Mouse (Mus musculus): ENCODE data around the gene Tom1l2. TPM values are rescaled to one million over a fixed set of nuclear protein-coding genes. Genes with fewer than 3 reads are reported as not detected.
A peak's percentile ranks its signal among the peaks of the same experiment; 100 is the strongest.

The Tom1l2 gene
- total RNA-seq, 2 experiments from 2014 or later = 191 to 195 TPM

DNA sequence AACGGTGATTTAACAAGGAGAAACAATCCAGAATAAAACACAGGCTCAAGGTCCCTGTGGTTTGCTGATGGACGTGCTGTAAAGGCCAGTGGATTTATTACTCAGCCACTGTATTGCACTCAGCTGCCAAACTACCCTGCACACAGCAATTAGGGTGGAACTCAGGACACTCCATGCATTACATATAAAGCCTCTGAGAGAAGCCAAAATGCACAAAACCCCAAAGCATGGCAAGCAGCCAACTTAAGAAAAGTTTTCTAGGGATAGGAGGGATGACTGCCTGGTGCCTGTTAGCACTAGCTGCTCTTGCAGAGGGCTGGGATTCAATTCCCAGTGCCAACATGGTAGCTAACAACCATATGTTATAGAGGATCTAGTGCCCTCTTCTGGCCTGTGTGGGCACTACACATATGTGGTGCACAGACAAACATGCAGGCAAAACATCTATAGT, 45.3 kb downstream of the Tom1l2 start:
- no peak for DNase-seq (ENCODE audit: low spot score in 2 of 2)

GRCm38 (mm10) chr11:60306834-60307233, 45.9 kb downstream of the Tom1l2 start:
- DNase-seq (ENCODE audit: low spot score in 2 of 2) = no peak

DNA sequence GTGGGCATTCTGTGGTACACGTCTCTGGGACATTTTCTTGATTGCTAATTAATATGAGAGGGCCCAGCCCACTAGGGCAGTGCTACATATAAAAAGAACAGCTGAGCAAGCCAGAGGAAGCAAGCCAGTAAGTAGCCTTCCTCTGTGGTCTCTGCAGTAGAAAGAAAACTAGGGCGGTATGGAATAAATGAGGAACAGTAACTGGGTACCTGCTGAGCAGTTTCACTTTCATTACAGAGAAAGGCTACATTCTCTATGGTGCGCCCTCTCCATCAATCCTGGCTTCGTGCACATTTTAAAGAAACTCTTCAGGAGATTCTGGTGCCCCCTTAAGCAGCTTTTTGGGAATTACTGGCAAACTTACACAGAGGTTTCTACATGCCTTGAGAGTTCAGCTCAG, 47.1 kb downstream of the Tom1l2 start:
- no peak for DNase-seq (ENCODE audit: low spot score in 2 of 2)

DNA sequence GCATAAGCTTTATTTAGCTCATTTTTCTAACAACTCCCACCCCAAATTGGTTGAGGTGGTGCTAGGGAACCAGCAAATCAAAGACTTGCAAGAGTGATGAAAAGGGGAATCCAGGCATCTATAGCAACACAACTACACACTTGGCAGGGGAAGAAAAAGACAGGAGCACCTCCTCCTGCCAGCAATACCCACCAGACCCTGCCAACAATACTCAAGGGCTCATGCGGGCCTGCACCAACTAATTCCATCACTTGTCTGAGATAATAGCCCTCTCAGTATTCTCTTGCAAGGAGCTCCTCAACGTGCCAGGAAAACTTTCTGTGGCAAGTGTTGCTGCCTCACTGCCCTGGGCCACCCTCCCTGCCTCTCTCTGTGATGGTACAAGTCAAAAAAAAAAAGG, 49.2 kb downstream of the Tom1l2 start:
- DNase-seq (ENCODE audit: low spot score in 2 of 2) = no peak

- DNase-seq (ENCODE audit: low spot score in 2 of 2) = no peak
These were observed 50.2 kb downstream of the Tom1l2 start for GRCm38 (mm10) chr11:60302354-60303083.

GRCm38 (mm10) chr11:60301588-60302208, 51.0 kb downstream of the Tom1l2 start:
- DNase-seq (ENCODE audit: low spot score in 2 of 2) = no peak

- DNase-seq (ENCODE audit: low spot score in 2 of 2) = no peak
These were observed 52.4 kb downstream of the Tom1l2 start for GRCm38 (mm10) chr11:60300318-60300717.

DNA sequence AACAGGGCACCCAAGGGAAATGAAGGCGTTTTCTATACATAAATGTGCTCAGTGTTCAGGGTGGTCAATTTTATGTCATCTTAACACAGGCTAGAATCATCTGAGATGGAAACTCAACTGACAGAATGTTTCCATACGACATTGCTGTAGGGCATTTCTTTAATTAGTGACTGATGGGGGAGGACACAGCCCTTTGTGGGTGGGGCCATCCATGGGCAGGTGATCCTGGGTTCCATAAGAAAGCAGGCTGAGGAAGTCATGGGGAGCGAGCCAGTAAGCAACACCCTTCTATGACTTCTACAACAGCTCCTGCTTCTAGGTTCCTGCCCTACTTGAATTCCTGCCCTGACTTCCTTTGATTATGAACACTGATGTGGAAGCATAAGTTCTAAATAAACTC, 54.9 kb downstream of the Tom1l2 start:
- DNase-seq (ENCODE audit: low spot score in 2 of 2) = no peak

DNA sequence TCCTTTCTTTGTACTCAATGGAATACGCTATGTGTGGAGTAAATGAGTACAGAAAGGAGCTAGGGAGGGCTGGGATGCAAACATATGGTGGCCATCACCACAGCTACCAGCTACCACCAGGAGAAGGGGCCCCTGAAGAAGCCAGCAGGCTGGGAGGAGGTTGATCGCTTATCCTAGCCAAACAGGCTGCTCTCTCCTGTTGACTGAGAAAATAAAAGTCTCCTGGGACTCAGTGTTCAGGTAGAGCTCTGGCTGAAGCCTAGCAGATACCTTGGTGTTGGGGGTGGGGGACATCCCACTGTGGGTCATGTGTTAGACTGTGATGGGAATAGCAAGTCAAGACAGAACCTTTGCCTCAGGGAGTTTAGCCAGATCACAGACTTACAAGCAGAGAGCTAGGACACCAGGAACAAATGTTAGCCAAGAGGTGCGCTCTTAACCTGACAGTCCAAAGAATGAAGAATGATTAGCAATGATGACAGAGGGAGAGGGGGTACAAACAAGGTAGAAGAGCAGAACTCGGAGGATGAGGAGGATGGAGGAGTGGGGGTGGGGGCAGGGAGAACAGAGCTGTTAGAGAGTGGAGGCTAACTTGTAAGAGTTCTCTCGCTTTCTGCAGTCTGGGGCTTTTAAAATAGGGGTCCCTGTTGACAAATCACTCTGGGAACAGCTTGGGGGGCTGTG, 57.9 kb downstream of the Tom1l2 start:
- no peak for DNase-seq (ENCODE audit: low spot score in 2 of 2)

DNA sequence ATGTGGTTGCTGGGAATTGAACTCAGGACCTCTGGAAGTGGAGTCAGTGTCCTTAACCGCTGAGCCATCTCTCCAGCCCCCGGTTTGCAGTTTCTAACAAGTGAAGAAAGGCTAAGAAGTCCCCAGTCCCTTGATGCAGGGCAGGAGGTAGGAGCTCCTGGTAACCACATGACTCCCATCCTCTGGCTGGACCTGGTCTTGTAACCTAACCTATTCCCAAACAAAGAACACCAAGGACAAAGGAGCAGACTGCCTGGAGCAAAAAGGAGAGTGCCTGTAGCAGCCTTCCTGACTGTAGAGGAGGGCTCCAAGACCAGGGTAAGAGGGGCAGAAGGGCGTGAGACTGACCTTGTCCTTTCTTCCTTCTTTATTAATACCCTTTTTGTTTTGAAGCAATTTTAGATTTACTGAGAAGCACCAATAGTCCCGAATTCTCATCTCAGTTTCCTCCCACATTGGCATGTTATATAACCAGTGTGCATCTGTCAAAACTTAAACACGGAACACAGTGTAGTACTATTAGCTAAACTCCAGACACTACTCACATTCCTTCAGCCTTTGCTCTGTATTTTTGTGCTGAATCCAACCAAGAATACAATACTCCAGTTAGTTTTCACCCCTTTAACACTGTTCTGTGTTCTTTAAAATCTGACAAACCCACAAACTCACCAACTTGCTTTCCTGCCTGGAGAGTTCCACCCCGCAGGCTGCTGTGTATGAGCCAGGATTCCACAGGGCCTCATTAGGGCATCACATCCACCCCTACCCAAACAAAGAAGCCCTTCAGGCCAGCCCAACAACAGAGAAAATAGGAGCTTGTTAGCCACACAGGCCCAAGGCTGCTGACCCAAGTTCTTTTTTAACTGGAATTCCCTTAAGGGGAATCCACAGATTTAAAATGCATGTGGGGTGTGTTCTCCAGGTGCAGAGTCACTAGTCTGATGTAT, 58.7 kb downstream of the Tom1l2 start:
- DNase-seq (ENCODE audit: low spot score in 2 of 2) = peak; percentile 52 to 80

- peak; percentile 70 to 88 for DNase-seq (ENCODE audit: low spot score in 2 of 2)
These were observed 60.0 kb downstream of the Tom1l2 start for GRCm38 (mm10) chr11:60292718-60293117.

- DNase-seq (ENCODE audit: low spot score in 2 of 2) = no peak
These were observed 63.7 kb downstream of the Tom1l2 start for GRCm38 (mm10) chr11:60288980-60289379.

DNA sequence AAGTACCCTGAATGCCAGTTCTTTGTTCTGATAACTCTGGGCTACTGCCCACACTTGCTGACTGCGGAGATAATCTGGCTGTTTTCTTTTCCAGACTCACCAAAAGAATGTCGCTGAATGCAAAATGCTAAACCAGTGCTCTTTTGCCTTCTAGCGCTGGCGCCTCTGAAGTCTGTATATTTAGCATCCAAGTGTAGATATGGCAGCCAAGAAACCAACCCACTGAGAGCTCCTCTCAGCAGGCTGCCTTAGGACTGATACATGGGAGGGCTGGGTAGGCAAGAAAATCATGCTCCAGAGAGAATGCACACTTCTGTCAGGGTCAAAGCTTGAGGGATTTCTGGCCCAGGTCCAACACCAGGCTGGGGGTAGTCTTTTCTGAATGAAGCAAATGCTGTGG, 66.4 kb downstream of the Tom1l2 start:
- peak in 1 of 2 experiments; percentile 58 for DNase-seq (ENCODE audit: low spot score in 2 of 2)

DNA sequence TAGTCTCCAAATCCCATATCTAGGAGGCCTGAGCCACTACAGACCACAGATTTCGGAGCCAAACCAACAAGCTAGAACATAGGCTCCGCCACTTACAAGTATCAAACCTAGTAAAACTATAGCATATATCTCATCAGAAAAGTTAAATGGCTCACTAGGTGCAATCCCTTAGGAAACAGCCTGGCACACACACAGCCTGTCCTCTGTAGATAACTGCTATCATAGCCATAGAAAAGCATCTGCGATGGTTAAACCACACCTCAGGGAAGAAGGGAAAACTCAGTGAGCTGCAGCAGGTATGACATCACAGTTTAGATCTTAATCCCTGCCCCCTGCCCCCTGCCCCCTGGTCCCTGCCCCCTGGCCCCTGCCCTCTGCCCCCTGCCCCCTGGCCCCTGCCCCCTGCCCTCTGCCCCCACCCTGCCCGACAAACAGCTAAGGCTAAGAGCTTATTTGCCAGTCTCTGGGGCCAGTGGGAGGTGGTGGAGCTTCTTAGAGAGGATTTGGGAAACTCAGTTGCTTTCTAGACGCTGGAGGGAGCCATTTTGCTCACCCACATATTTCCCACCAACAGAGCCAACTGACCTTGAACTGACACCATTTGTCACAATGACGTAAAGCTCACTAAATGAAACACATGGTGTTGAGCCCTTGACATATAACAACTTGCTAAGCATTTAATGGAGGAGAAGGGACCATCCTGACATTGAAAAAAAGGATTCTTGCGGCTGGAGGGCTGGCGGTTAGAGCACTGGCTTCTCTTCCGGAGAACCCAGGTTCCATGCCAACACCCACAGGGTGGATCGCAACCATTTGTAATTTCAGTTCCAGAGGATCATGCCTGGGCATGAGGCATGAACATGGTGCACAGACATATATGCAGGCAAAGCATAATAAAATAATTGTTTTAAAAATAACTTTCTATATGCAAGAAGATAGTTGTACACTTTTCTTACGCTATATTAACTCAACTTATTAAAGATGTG, 72.0 kb downstream of the Tom1l2 start:
- DNase-seq (ENCODE audit: low spot score in 2 of 2) = no peak

DNA sequence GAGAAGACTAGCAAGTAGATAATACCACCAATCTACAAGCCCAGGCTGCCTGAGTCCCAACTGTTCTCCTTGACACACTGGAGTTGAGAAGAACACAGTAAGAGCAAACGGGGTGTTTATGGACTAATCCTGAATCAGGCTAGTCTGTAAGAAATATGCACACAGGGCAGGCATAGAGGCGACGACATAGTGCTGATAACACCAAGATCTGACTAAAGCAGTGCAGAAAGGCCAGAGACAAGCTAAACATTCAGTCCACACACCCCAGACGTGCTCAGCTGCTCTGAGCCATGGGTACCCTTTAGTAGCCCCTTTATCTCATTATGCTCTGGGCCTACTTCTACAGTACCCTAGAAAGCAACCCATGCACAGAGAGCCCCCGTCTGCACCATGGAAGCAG, 73.2 kb downstream of the Tom1l2 start:
- DNase-seq (ENCODE audit: low spot score in 2 of 2) = no peak

GRCm38 (mm10) chr11:60277771-60278170, 74.9 kb downstream of the Tom1l2 start:
- DNase-seq (ENCODE audit: low spot score in 2 of 2) = no peak

DNA sequence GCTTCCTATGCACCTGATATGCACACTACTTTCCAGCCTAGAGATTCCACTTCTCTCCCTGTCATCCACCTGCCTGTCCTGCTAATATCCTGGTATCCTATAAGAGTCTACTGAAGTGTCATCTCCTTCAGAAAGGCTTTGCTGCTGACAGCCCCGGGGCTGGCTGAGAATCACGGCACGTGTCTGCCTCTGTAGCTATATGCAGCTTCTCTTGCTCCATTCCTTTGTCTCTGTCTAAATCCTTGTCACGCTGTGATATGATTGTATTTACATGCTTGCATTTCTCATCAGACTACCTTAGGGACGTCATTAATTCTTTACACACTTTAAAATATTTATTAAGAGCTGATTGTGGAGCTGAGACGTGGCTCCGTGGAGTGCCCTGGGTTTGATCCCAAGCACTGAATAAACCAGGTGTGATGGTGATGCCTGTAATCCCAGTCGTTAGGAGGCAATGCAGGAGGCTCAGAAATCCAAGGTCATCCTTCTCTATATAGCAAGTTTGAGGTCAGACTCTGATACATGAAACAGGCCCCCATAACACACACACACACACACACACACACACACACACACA, 75.5 kb downstream of the Tom1l2 start:
- no peak for DNase-seq (ENCODE audit: low spot score in 2 of 2)

- DNase-seq (ENCODE audit: low spot score in 2 of 2) = no peak
These were observed 76.2 kb downstream of the Tom1l2 start for GRCm38 (mm10) chr11:60276408-60277093.

GRCm38 (mm10) chr11:60273273-60273805, 79.4 kb downstream of the Tom1l2 start:
- DNase-seq (ENCODE audit: low spot score in 2 of 2) = no peak
